Mouse (Mus musculus) liver, adult 2 months (tissue): ENCODE results near the gene Nup88. TPM values are rescaled to one million over a fixed set of nuclear protein-coding genes. Genes with fewer than 3 reads are reported as not detected.
"Not testable (repeated sequence)": the region's sequence is repeated elsewhere in the genome, so short reads cannot be mapped to it uniquely, and the experiment has no call there.

Experiments
- DNase-seq: peaks from one replicate; pipeline ENCODE4 v3.0.0-alpha.2; 2011; ENCODE audit warnings: low read depth, low spot score; ENCODE audit errors: extremely low read depth
- H3K27ac ChIP-seq: fragments of 200-500 bp; replicated peaks from 2 replicates; pipeline ENCODE4 v1.5.1; 2012; ENCODE audit warnings: low read depth, mild to moderate bottlenecking, control low read depth, inconsistent platforms, low read length; ENCODE audit not compliant: insufficient read depth
- H3K27me3 ChIP-seq: fragments of 200-500 bp; 2 replicates; pipeline ENCODE4 v1.6.1; 2012; ENCODE audit warnings: mild to moderate bottlenecking, moderate library complexity, low read length, inconsistent platforms; ENCODE audit not compliant: control insufficient read depth, insufficient read depth
- H3K36me3 ChIP-seq: fragments of 200-500 bp; 2 replicates; pipeline ENCODE4 v1.6.1; 2012; ENCODE audit warnings: low read length, inconsistent platforms; ENCODE audit not compliant: control insufficient read depth, insufficient read depth
- H3K4me1 ChIP-seq: fragments of 200-500 bp; 2 replicates; pipeline ENCODE4 v1.6.1; 2011; ENCODE audit warnings: low read length; ENCODE audit not compliant: control insufficient read depth, insufficient read depth
- H3K4me3 ChIP-seq: fragments of 200-500 bp; 2 replicates; pipeline ENCODE4 v1.5.1; 2011; ENCODE audit warnings: low read depth, mild to moderate bottlenecking, control low read depth, low read length, moderate library complexity; ENCODE audit not compliant: insufficient read depth
- H3K79me2 ChIP-seq: fragments of 200-500 bp; 2 replicates; pipeline ENCODE4 v1.6.1; 2012; ENCODE audit warnings: inconsistent platforms, mild to moderate bottlenecking, low read length, moderate library complexity; ENCODE audit not compliant: control insufficient read depth, insufficient read depth
- H3K9ac ChIP-seq: fragments of 200-500 bp; 2 replicates; pipeline ENCODE4 v1.6.1; 2012; ENCODE audit warnings: low read depth, mild to moderate bottlenecking, control low read depth, inconsistent platforms, low read length
- CTCF ChIP-seq: fragments of 200-500 bp; IDR thresholded peaks from 2 replicates; pipeline ENCODE4 v1.5.1; 2011; ENCODE audit warnings: low read depth, low read length, control low read depth
- POLR2A ChIP-seq: fragments of 200-500 bp; IDR thresholded peaks from 2 replicates; pipeline ENCODE4 v1.6.1; 2011; ENCODE audit warnings: low read length, control low read depth; ENCODE audit not compliant: insufficient read depth; ENCODE audit errors: extremely low read depth
- WGBS: fragments of 180-500 bp; shearing (Covaris S2); methylation state at CpG from one replicate; pipeline ENCODE4 v1.1.7; 2018; 5-methylcytosine and 5-hydroxymethylcytosine counted together
- polyA plus RNA-seq: library from polyadenylated mRNA; depleted of rRNA; stranded (reverse); fragments of >200 nt; gene quantifications from 2 replicates; pipeline ENCODE4 v1.2.3, GENCODE M21; 2012; rRNA removed
- total RNA-seq: library from RNA; depleted of rRNA; stranded (reverse); fragments of >200 nt; gene quantifications from 2 replicates; pipeline ENCODE4 v1.2.3, GENCODE M21; 2014; rRNA removed

The Nup88 gene
- total and polyA plus RNA-seq, 2 experiments = 14.3 to 28.9 TPM

DNA sequence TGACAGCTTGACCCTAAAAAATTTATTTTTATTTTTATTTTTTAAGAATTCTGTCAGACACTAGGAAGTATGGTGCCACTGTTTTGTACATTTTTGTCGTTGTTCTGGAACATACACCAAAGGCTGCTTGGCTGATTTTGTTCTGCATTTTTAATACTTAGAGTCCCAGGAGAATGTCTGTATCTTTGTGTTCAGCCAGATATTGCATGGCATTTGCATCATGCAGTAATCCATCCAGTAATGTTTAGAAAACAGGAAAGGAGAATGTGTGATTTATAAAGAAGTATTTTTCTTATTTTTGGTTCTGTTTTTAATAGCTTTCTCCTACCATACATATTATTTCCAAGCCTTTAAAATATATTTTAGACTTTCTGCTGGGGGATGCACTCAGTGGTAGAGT is 57.9 kb downstream of the Nup88 start:
- no peak for DNase-seq
- H3K4me1 ChIP-seq = no peaks in the 10 kb centered on the region
- H3K79me2 ChIP-seq = no peaks in the 10 kb centered on the region; the same call in 1 of the 2 replicates
- 96% methylated on average over 1 of the region's 1 CpGs for WGBS
- peaks cover 53% of the 10 kb centered on the region for H3K36me3 ChIP-seq
- no peak overlapping the region for H3K27ac ChIP-seq
- no peak overlapping the region for H3K9ac ChIP-seq
- TF ChIP-seq POLR2A (no peak), CTCF (no peak)
- no peaks in the 10 kb centered on the region for H3K27me3 ChIP-seq
- no peak overlapping the region for H3K4me3 ChIP-seq

DNA sequence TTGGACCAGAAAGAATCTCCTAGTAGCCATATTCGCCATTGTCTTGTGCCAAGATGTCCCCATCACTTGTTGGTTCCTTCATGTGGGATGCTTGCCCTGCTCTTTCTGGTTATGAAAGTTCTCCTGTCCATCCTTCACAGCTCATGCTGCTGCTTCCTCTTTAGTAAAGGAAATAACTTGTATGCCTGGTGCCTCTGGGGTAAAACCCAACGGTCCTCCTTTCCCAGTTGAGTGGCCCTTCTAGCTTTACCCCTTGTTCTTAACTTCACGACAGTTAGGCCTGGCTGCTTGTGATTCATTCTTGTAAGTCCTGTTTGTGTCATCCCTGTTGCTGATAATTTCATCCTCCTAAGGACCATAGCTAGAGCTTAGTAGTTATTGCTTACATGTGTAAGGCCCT is 58.5 kb downstream of the Nup88 start:
- DNase-seq = no peak
- Histone ChIP-seq H3K4me3 (no peak overlapping the region), H3K27me3 (no peaks in the 10 kb centered on the region), H3K36me3 (peaks cover 50% of the 10 kb centered on the region), H3K4me1 (no peaks in the 10 kb centered on the region), H3K27ac (no peak overlapping the region), H3K9ac (no peak overlapping the region), H3K79me2 (no peaks in the 10 kb centered on the region; the same call in 1 of the 2 replicates)
- 94% methylated on average over 3 of the region's 3 CpGs for WGBS
- TF ChIP-seq POLR2A = no peak
- TF ChIP-seq CTCF = no peak

DNA sequence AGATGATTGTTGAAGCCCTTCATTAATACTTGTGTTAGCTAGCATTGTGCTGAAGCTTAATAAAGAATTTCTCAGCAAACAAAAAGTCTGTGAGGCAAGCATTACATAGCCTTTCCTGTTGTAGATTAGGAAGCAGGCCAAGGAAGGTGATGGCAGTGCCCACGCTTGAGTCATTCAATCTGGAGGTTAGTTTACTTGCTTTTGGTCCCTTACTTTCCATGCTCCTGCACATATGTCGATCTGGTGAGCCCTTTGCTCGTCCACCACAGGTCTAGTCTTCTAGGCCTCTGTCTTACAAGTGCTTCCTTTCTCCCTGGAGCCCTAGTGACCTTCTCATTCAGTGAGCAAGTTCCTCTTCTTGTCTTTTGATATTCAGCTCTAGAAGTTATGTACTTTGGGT is 63.1 kb downstream of the Nup88 start:
- H3K27ac ChIP-seq = no peak overlapping the region
- H3K27me3 ChIP-seq = no peaks in the 10 kb centered on the region
- no peak for DNase-seq
- peaks cover 46% of the 10 kb centered on the region for H3K36me3 ChIP-seq
- TF ChIP-seq CTCF = no peak
- TF ChIP-seq POLR2A = no peak
- no peak overlapping the region for H3K4me3 ChIP-seq
- WGBS = 84% methylated on average over 3 of the region's 3 CpGs
- no peaks in the 10 kb centered on the region for H3K4me1 ChIP-seq
- no peaks in the 10 kb centered on the region; the same call in 1 of the 2 replicates for H3K79me2 ChIP-seq
- no peak overlapping the region for H3K9ac ChIP-seq

DNA sequence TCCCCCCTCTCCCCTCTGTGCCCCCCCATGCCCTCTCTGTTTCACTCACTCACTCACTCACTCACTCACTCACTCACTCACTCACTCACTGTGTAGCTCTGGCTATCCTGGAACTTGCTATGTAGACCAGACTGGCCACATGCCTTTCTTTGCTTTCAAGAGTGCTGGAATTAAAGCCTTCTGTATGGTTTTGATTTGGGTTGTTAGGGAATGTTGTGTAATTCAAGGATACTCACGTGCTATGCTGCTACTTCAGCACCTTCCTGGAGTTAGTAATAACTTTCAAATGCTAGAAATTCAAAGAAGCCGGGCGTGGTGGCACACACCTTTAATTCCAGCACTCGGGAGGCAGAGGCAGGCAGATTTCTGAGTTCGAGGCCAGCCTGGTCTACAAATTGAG is 71.6 kb downstream of the Nup88 start:
- H3K36me3 ChIP-seq = peaks cover 55% of the 10 kb centered on the region
- not testable (repeated sequence) for H3K27me3 ChIP-seq, H3K27ac ChIP-seq, DNase-seq, H3K9ac ChIP-seq, H3K79me2 ChIP-seq, H3K4me3 ChIP-seq, H3K4me1 ChIP-seq
- WGBS = 96% methylated on average over 5 of the region's 5 CpGs

DNA sequence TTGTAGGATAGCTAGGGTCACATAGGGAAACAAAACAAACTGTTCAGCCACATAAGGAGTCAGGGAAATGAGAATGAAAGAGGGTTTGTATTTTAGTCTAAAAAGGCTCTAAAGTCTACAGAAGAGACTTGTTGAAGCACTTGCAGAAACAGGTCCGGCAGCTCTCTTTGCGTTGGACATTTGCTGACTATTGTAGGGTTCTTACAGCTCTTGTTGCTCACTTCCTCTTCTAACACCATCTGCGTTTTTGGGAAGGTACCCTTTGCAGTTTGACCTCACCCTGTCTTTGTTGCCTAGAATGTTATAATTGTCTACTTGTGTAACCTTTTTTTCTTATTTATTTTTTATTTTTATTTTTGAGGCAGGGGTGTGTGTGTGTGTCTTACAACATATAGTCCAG is 72.1 kb downstream of the Nup88 start:
- Histone ChIP-seq H3K9ac (no peak overlapping the region), H3K36me3 (peaks cover 56% of the 10 kb centered on the region), H3K79me2 (peaks cover 3% of the 10 kb centered on the region; the same call in 1 of the 2 replicates), H3K27me3 (no peaks in the 10 kb centered on the region), H3K4me3 (no peak overlapping the region), H3K4me1 (no peaks in the 10 kb centered on the region), H3K27ac (no peak overlapping the region)
- no peak for TF ChIP-seq POLR2A
- TF ChIP-seq CTCF = no peak
- WGBS = 85% methylated on average over 3 of the region's 3 CpGs
- no peak for DNase-seq

Other genes with a start within 250 kb of the Nup88 start
- gene Zfp3, start 205.8 kb downstream of the Nup88 start, total RNA-seq = 1.8 and 1.9 TPM in 2 replicates
- gene Zfp3, start 205.8 kb downstream of the Nup88 start, polyA plus RNA-seq = 0.47 and 0.87 TPM in 2 replicates
- 1.7 and 1.9 TPM in 2 replicates for gene Scimp, start 157.4 kb downstream of the Nup88 start, total RNA-seq
- 0.93 and 2.0 TPM in 2 replicates for gene Scimp, start 157.4 kb downstream of the Nup88 start, polyA plus RNA-seq
- 27.9 and 29.1 TPM in 2 replicates for gene Rabep1, start 125.2 kb downstream of the Nup88 start, total RNA-seq
- 3.3 and 3.5 TPM in 2 replicates for gene Rabep1, start 125.2 kb downstream of the Nup88 start, polyA plus RNA-seq
- 48.1 and 51.5 TPM in 2 replicates for gene Rpain, start 240 bp upstream of the Nup88 start, total RNA-seq
- gene Rpain, start 240 bp upstream of the Nup88 start, polyA plus RNA-seq = 32.5 and 38.5 TPM in 2 replicates
- gene C1qbp, start 13.1 kb upstream of the Nup88 start, total RNA-seq = 39.0 and 51.7 TPM in 2 replicates
- gene C1qbp, start 13.1 kb upstream of the Nup88 start, polyA plus RNA-seq = 128 and 152 TPM in 2 replicates
- 7.8 and 9.0 TPM in 2 replicates for gene Dhx33, start 34.5 kb upstream of the Nup88 start, total RNA-seq
- 13.8 and 22.0 TPM in 2 replicates for gene Dhx33, start 34.5 kb upstream of the Nup88 start, polyA plus RNA-seq
- 7.8 and 9.7 TPM in 2 replicates for gene Mis12, start 49.6 kb upstream of the Nup88 start, total RNA-seq
- 2.7 and 3.0 TPM in 2 replicates for gene Mis12, start 49.6 kb upstream of the Nup88 start, polyA plus RNA-seq
- 56.4 and 59.0 TPM in 2 replicates for gene Derl2, start 49.9 kb upstream of the Nup88 start, total RNA-seq
- 49.4 and 58.5 TPM in 2 replicates for gene Derl2, start 49.9 kb upstream of the Nup88 start, polyA plus RNA-seq
- gene 6330403K07Rik, start 63.5 kb upstream of the Nup88 start, total RNA-seq = 0.20 TPM in 1 of 2 replicates, not detected in the other
- gene 6330403K07Rik, start 63.5 kb upstream of the Nup88 start, polyA plus RNA-seq = not detected in 2 replicates
- gene Nlrp1a, start 174.7 kb upstream of the Nup88 start, total RNA-seq = 0.09 and 0.20 TPM in 2 replicates
- gene Nlrp1a, start 174.7 kb upstream of the Nup88 start, polyA plus RNA-seq = 0.04 TPM in 1 of 2 replicates, not detected in the other